Mouse (Mus musculus) heart, postnatal 0 days (tissue): ENCODE results near the gene Hmcn1.

Source experiments
- CTCF ChIP-seq: IDR thresholded peaks from 2 replicates; pipeline ENCODE4 v1.5.1; 2016; ENCODE audit warnings: antibody characterized with exemption, control low read depth, low read depth
- EP300 ChIP-seq: IDR thresholded peaks from 2 replicates; pipeline ENCODE4 v1.6.1; 2016; ENCODE audit warnings: antibody characterized with exemption, low read depth

GRCm38 (mm10) chr1:150775742-150776141 is 217.5 kb downstream of the Hmcn1 start:
- TF ChIP-seq CTCF (no peak), EP300 (no peak)
